Mouse (Mus musculus): Measurements from ENCODE around the gene Lman1l.

DNA sequence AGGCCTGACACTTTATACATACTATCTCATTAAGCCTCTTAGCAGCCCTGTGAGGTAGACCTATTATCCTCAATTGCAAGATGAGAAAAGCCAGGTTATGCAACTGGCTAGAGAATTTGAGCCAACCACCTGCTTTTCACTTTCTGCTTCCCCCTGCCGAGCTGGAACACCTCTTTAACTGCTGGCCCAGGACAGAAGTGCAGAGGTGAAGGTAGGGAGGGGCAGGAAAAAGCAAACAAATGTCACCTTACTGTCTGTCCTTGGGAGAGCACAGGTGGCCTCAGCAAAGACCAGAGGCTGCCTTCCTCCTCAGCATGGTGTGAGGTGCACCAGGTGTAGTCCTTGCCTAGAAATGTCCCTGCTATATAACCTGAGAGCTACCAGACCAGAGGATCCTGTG is 47.7 kb upstream of the Lman1l start:
- TF ChIP-seq HCFC1 (IDR thresholded peaks at IDR 0.05; ENCODE audit: borderline replicate concordance, insufficient read depth, low read length): no peak
- no peak for TF ChIP-seq CHD2 (IDR thresholded peaks at IDR 0.05; ENCODE audit: low read depth, low read length)

Data from ES-E14 (cell line).